24 mouse cellular contexts compared by ENCODE assay signal in the genomic region with DNA sequence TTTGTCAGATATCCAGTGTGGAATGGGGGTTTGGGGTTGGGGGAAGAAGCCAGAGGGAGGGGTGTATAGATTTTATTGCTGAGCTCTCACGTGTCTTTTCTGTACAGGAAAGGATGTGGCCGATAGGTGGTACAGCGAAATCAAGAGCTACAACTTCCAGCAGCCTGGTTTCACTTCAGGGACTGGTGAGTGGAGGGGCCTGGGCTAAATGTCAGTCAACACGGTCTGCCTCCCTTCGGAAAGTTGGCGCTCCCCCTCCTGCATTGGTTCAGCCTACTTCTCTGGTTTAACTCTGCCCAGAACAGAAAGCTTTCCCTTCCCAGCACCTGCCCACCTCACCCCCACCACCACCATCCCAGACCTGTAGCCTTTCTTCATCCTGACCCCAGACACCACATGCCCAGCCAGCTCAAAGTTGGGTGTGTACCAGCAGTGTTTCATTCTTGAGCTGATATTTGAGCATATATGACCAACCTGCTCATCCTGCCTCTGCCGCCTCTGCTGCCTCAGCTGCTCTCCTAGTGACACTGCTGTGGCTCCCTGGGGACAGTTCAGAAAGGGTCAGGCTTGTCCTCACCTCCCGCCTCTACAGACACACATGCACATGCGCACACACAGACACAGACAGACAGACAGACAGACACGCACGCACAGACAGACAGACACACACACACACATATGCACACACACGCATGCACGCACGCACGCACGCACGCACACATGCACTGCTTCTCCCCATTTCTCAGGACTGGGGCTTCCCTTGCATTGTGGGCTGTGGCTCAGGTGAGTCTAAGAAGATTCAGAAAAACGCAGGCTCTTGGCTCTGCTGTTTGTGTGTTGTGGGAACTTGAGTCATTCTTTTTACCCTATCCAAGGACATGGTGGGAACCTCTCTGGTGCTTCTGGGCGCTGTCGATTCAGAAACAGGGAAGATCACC. TPM values are rescaled to one million over a fixed set of nuclear protein-coding genes. Genes with fewer than 3 reads are reported as not detected.
DNase-seq lines count a peak whose midpoint lies in the region; ATAC-seq and TF ChIP-seq lines count a peak whose summit lies in the region.
"Had no signal": no experiment of that assay in that cellular context is flagged by ENCODE, and none has a peak within 500 bp of the region (broad histone marks: within the 10 kb centered on the region; RNA-seq: fewer than 3 reads in every experiment).

No protein-coding gene starts in this region.

- 79% methylated on average over 20 of the region's 20 CpGs for WGBS in midbrain, embryonic 10.5 days
- WGBS in midbrain, postnatal 0 days, result 86% methylated on average over 20 of the region's 20 CpGs

- no peak for ATAC-seq in midbrain, postnatal 0 days (ENCODE audit: low FRiP score)
- ATAC-seq: forebrain, embryonic 14.5 days; intestine, embryonic 15.5 days; midbrain, embryonic 16.5 days had no signal

- 0 out of 2 replicates have a peak overlapping the region, but pooled peaks have one; percentile 69 for H3K27ac ChIP-seq in midbrain, embryonic 10.5 days (replicated peaks)
- H3K27ac ChIP-seq in midbrain, postnatal 0 days (ENCODE audit: low read depth, low read length), result no peak overlapping the region
- H3K27ac ChIP-seq in embryonic fibroblast, embryonic 13.5 days (ENCODE audit: insufficient read depth, low read length), result peak overlapping the region; percentile 75; the same call in 1 of the 2 replicates
- H3K27ac ChIP-seq: neural tube, embryonic 12.5 days had no signal

- peaks cover 88% of the 10 kb centered on the region for H3K27me3 ChIP-seq in midbrain, embryonic 10.5 days (ENCODE audit: low read depth, poor library complexity, severe bottlenecking)
- no peaks in the 10 kb centered on the region for H3K27me3 ChIP-seq in midbrain, postnatal 0 days (ENCODE audit: insufficient read depth, low read length)
- no peaks in the 10 kb centered on the region for H3K27me3 ChIP-seq in E14TG2a.4 (ENCODE audit: insufficient read depth, low read length)
- H3K27me3 ChIP-seq: intestine, embryonic 15.5 days; neural tube, embryonic 12.5 days had no signal

- TF ChIP-seq POLR2A in embryonic fibroblast, embryonic 13.5 days (IDR thresholded peaks at IDR 0.05; ENCODE audit: low read depth, low read length), result no peak

- no peak overlapping the region for H3K4me3 ChIP-seq in midbrain, embryonic 10.5 days
- H3K4me3 ChIP-seq in midbrain, postnatal 0 days (ENCODE audit: low read depth, low read length), result no peak overlapping the region
- peak overlapping the region; percentile 51 for H3K4me3 ChIP-seq in E14TG2a.4 (replicated peaks; ENCODE audit: low read length)
- no peak overlapping the region for H3K4me3 ChIP-seq in embryonic fibroblast, embryonic 13.5 days (ENCODE audit: insufficient read depth, low read length)
- H3K4me3 ChIP-seq: erythroblast, embryonic 14.5 days; intestine, embryonic 15.5 days; neural tube, embryonic 12.5 days had no signal

- TF ChIP-seq CTCF in midbrain, postnatal 0 days (IDR thresholded peaks at IDR 0.05), result no peak
- TF ChIP-seq CTCF in E14TG2a.4 (conservative IDR thresholded peaks at IDR 0.05; ENCODE audit: low read length), result no peak
- TF ChIP-seq CTCF in embryonic fibroblast, embryonic 13.5 days (IDR thresholded peaks at IDR 0.05; ENCODE audit: borderline replicate concordance, insufficient read depth, low read length), result peak; percentile 16; the same call in 1 of the 2 replicates

- no peaks in the 10 kb centered on the region for H3K36me3 ChIP-seq in midbrain, embryonic 10.5 days
- no peaks in the 10 kb centered on the region for H3K36me3 ChIP-seq in midbrain, postnatal 0 days (ENCODE audit: insufficient read depth, low read length)
- H3K36me3 ChIP-seq in E14TG2a.4 (ENCODE audit: insufficient read depth, low read length), result peaks cover 32% of the 10 kb centered on the region; the same call in 1 of the 2 replicates
- H3K36me3 ChIP-seq: intestine, embryonic 15.5 days had no signal

- no peak overlapping the region for H3K4me2 ChIP-seq in midbrain, postnatal 0 days (ENCODE audit: low read depth, low read length, poor library complexity, severe bottlenecking)
- H3K4me2 ChIP-seq: intestine, embryonic 15.5 days; neural tube, embryonic 12.5 days had no signal

- DNase-seq in midbrain, embryonic 10.5 days (ENCODE audit: low spot score), result no peak
- DNase-seq in midbrain, postnatal 0 days (ENCODE audit: low spot score), result no peak
- DNase-seq in CD4-positive helper T cell, adult 2 months (ENCODE audit: low read depth, low spot score), result peak; percentile 66
- no peak for DNase-seq in ovary, postnatal 36 days (ENCODE audit: low spot score)
- DNase-seq in cerebellum, adult 9-10 months, result no peak
- DNase-seq in layer of hippocampus, adult 9-11 months, result no peak
- DNase-seq: cerebellum, postnatal 10 days; kidney, postnatal 4 days; right cerebral cortex, postnatal 14 days had no signal

- peaks cover 58% of the 10 kb centered on the region for H3K4me1 ChIP-seq in midbrain, embryonic 10.5 days
- H3K4me1 ChIP-seq in midbrain, postnatal 0 days (ENCODE audit: insufficient read depth, low read length), result no peaks in the 10 kb centered on the region
- peaks cover 88% of the 10 kb centered on the region for H3K4me1 ChIP-seq in E14TG2a.4 (replicated peaks; ENCODE audit: low read depth, low read length)
- H3K4me1 ChIP-seq in embryonic fibroblast, embryonic 13.5 days (ENCODE audit: control insufficient read depth, insufficient read depth, low read length), result peaks cover 39% of the 10 kb centered on the region

- H3K9ac ChIP-seq in midbrain, postnatal 0 days (replicated peaks; ENCODE audit: low read length, poor library complexity, severe bottlenecking), result no peak overlapping the region
- H3K9ac ChIP-seq: intestine, embryonic 15.5 days; neural tube, embryonic 12.5 days had no signal

- H3K9me3 ChIP-seq in midbrain, embryonic 10.5 days (replicated peaks), result no peaks in the 10 kb centered on the region
- no peaks in the 10 kb centered on the region for H3K9me3 ChIP-seq in midbrain, postnatal 0 days (ENCODE audit: low read length)
- peaks cover 13% of the 10 kb centered on the region for H3K9me3 ChIP-seq in E14TG2a.4 (ENCODE audit: low read length)
- H3K9me3 ChIP-seq: intestine, embryonic 15.5 days; neural tube, embryonic 12.5 days had no signal

RNA-seq across cellular contexts. Expression of a gene that starts 12.6 kb away (rescaled TPM):
- polyA plus RNA-seq in midbrain, embryonic 10.5 days (2016; fragmentation: Nextera tagmentation; extraction: Ambion mirVana), result not detected in 2 replicates
- 0.33 and 0.49 TPM in 2 replicates for total RNA-seq in midbrain, postnatal 0 days (2014; rRNA removed)
- polyA plus RNA-seq in midbrain, postnatal 0 days (2015; fragmentation: Nextera tagmentation; extraction: Ambion mirVana), result not detected in 2 replicates
- 0.25 and 0.26 TPM in 2 replicates for polyA plus RNA-seq in embryonic fibroblast, embryonic 13.5 days (2011; ENCODE audit: insufficient read length, low read depth, missing spikeins)
- total RNA-seq: gastrocnemius, adult 18-20 months; granulocyte monocyte progenitor cell, adult 5-6 weeks; layer of hippocampus, postnatal 25 days; left cerebral cortex, postnatal 36 days; liver, adult 2 months had no signal
- polyA plus RNA-seq: erythroblast, embryonic 14.5 days; forebrain, embryonic 14.5 days; heart, embryonic 14.5 days; intestine, embryonic 15.5 days; kidney, embryonic 14.5 days; liver, adult 2 months; lung, embryonic 16.5 days; midbrain, embryonic 16.5 days; neural tube, embryonic 12.5 days had no signal

RNA-seq across cellular contexts. Expression of a gene that starts 13.5 kb away (rescaled TPM):
- 69.2 and 82.3 TPM in 2 replicates for polyA plus RNA-seq in midbrain, embryonic 10.5 days (2016; fragmentation: Nextera tagmentation; extraction: Ambion mirVana)
- total RNA-seq in midbrain, postnatal 0 days (2014; rRNA removed), result 18.2 and 20.7 TPM in 2 replicates
- polyA plus RNA-seq in midbrain, postnatal 0 days (2015; fragmentation: Nextera tagmentation; extraction: Ambion mirVana), result 16.3 and 16.5 TPM in 2 replicates
- 177 and 225 TPM in 2 replicates for polyA plus RNA-seq in embryonic fibroblast, embryonic 13.5 days (2011; ENCODE audit: insufficient read length, low read depth, missing spikeins)

RNA-seq across cellular contexts. Expression of a gene that starts 33.6 kb away (rescaled TPM):
- 187 and 190 TPM in 2 replicates for polyA plus RNA-seq in midbrain, embryonic 10.5 days (2016; fragmentation: Nextera tagmentation; extraction: Ambion mirVana)
- 539 and 562 TPM in 2 replicates for total RNA-seq in midbrain, postnatal 0 days (2014; rRNA removed)
- polyA plus RNA-seq in midbrain, postnatal 0 days (2015; fragmentation: Nextera tagmentation; extraction: Ambion mirVana), result 380 and 390 TPM in 2 replicates
- 248 and 249 TPM in 2 replicates for polyA plus RNA-seq in embryonic fibroblast, embryonic 13.5 days (2011; ENCODE audit: insufficient read length, low read depth, missing spikeins)
